Mouse (Mus musculus): ENCODE data around the gene Gpcpd1. TPM values are rescaled to one million over a fixed set of nuclear protein-coding genes. Genes with fewer than 3 reads are reported as not detected.
"Not testable (repeated sequence)": the region's sequence is repeated elsewhere in the genome, so short reads cannot be mapped to it uniquely, and the experiment has no call there.

The Gpcpd1 gene
- polyA plus RNA-seq, 1 experiment: 9.1 TPM

- H3K36me3 ChIP-seq (ENCODE audit: control insufficient read depth): no peaks in the 10 kb centered on the region
- TF ChIP-seq GATA1 (IDR thresholded peaks at IDR 0.05; ENCODE audit: low read length) (no peak), TAL1 (IDR thresholded peaks at IDR 0.05; ENCODE audit: low read length) (no peak)
- no peaks in the 10 kb centered on the region for H3K27me3 ChIP-seq (ENCODE audit: control insufficient read depth)
- H3K9me3 ChIP-seq (ENCODE audit: control insufficient read depth, low read length): no peaks in the 10 kb centered on the region
- H3K4me1 ChIP-seq (ENCODE audit: control insufficient read depth): peaks cover 9% of the 10 kb centered on the region
- H3K4me3 ChIP-seq (replicated peaks): no peak overlapping the region
These were observed 4.6 kb upstream of the Gpcpd1 start for GRCm38 (mm10) chr2:132592126-132592525.

GRCm38 (mm10) chr2:132591579-132591978 lies 4.0 kb upstream of the Gpcpd1 start:
- H3K36me3 ChIP-seq (ENCODE audit: control insufficient read depth); H3K27me3 ChIP-seq (ENCODE audit: control insufficient read depth); H3K4me1 ChIP-seq (ENCODE audit: control insufficient read depth); H3K9me3 ChIP-seq (ENCODE audit: control insufficient read depth, low read length); H3K4me3 ChIP-seq (replicated peaks): not testable (repeated sequence)

GRCm38 (mm10) chr2:132589906-132590538 lies 2.5 kb upstream of the Gpcpd1 start:
- Histone ChIP-seq H3K4me3 (replicated peaks) (no peak overlapping the region), H3K27me3 (ENCODE audit: control insufficient read depth) (no peaks in the 10 kb centered on the region), H3K9me3 (ENCODE audit: control insufficient read depth, low read length) (no peaks in the 10 kb centered on the region), H3K36me3 (ENCODE audit: control insufficient read depth) (no peaks in the 10 kb centered on the region), H3K4me1 (ENCODE audit: control insufficient read depth) (peaks cover 9% of the 10 kb centered on the region)
- no peak for TF ChIP-seq GATA1 (IDR thresholded peaks at IDR 0.05; ENCODE audit: low read length)
- no peak for TF ChIP-seq TAL1 (IDR thresholded peaks at IDR 0.05; ENCODE audit: low read length)

DNA sequence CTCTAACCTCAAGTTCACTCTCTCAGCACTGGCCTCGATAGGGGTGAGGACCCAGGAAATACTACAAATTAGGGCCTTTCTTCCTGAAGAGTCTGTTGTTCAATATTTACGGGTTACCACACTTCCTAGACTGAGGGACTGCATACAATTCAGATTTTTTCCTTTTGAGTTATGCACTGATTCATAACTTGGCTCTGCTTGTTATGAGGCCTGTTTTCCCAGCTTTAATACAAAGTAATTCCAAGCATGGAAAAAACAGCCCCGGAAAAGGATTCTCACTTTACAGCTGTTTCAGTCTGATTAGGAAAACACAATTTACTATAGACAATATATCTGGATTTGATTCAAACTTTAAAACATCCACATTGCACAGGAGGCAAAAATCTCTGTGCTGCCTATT lies 1.5 kb downstream of the Gpcpd1 start:
- no peaks in the 10 kb centered on the region for H3K9me3 ChIP-seq (ENCODE audit: control insufficient read depth, low read length)

DNA sequence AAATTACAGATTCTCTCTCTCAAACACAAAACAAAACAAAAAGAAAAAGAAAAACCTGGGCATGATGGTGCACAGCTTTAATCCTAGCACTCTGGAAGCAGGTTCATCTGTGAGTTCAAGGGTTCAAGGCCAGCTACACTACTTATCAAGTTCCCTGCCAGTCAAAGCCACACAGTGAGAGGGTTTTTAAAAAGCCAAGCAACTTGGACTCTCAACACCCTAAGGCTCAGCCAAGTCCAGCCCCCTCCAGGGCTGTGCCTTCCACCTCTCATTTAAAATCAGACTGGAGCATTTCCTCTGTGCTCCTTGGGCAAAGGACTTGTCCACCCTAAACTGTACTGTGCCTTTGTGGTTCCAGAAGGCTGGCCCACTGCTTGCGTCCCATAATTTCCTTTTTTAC lies 3.3 kb downstream of the Gpcpd1 start:
- H3K4me1 ChIP-seq (ENCODE audit: control insufficient read depth): no peaks in the 10 kb centered on the region; the same call in 1 of the 2 replicates
- no peaks in the 10 kb centered on the region for H3K36me3 ChIP-seq (ENCODE audit: control insufficient read depth)
- no peak overlapping the region for H3K4me3 ChIP-seq (replicated peaks)
- no peaks in the 10 kb centered on the region for H3K9me3 ChIP-seq (ENCODE audit: control insufficient read depth, low read length)
- H3K27me3 ChIP-seq (ENCODE audit: control insufficient read depth): no peaks in the 10 kb centered on the region
- no peak for TF ChIP-seq GATA1 (IDR thresholded peaks at IDR 0.05; ENCODE audit: low read length)
- no peak for TF ChIP-seq TAL1 (IDR thresholded peaks at IDR 0.05; ENCODE audit: low read length)

More for the DNA sequence above, 1.5 kb downstream of the Gpcpd1 start:
- Histone ChIP-seq H3K27me3 (ENCODE audit: control insufficient read depth) (no peaks in the 10 kb centered on the region), H3K36me3 (ENCODE audit: control insufficient read depth) (no peaks in the 10 kb centered on the region), H3K4me3 (replicated peaks) (no peak overlapping the region), H3K4me1 (ENCODE audit: control insufficient read depth) (no peaks in the 10 kb centered on the region)
- TF ChIP-seq GATA1 (IDR thresholded peaks at IDR 0.05; ENCODE audit: low read length) (no peak), TAL1 (IDR thresholded peaks at IDR 0.05; ENCODE audit: low read length) (no peak)

DNA sequence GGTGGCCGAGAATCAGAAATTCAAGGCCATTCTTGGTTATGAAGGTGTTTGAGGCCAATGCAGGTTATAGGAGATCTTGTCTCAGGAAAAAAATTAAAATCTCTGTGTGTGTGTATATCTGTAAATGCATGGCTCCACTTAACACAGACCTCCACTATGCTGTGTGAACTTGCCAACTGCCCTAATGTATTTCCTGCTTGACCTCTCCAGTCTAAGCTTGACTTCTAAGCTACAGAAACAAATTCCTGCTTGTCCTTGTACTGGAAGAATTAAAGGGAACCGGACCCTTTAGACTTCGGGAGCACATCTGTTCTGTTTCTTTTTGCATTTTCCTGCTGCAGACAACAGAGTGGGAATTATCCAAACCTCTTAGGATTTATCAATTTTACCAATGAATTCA lies 4.4 kb downstream of the Gpcpd1 start:
- Histone ChIP-seq H3K9me3 (ENCODE audit: control insufficient read depth, low read length) (no peaks in the 10 kb centered on the region), H3K4me3 (replicated peaks) (no peak overlapping the region), H3K4me1 (ENCODE audit: control insufficient read depth) (peaks cover 7% of the 10 kb centered on the region), H3K27me3 (ENCODE audit: control insufficient read depth) (no peaks in the 10 kb centered on the region), H3K36me3 (ENCODE audit: control insufficient read depth) (no peaks in the 10 kb centered on the region)
- no peak for TF ChIP-seq GATA1 (IDR thresholded peaks at IDR 0.05; ENCODE audit: low read length)

DNA sequence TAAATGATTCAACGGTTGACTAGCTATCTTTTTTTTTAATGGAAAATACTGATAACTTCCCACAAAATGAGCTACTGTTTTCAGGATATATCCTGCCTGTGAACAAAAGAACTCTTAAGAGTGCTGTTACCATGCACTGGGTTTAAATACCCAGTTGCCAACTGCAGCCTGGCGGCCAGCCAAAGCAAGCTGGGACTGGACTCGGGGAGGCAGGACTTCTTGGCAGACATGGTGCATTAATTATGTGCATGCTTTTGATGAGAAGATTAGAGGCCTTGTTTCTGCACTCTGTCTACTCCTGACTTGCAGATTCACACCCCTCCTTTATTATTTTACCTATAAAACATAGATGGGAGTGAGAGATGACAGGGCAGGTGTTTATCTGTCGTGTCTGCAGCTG lies 5.3 kb downstream of the Gpcpd1 start:
- no peaks in the 10 kb centered on the region for H3K9me3 ChIP-seq (ENCODE audit: control insufficient read depth, low read length)
- TF ChIP-seq TAL1 (IDR thresholded peaks at IDR 0.05; ENCODE audit: low read length): no peak
- TF ChIP-seq GATA1 (IDR thresholded peaks at IDR 0.05; ENCODE audit: low read length): no peak
- peaks cover 1% of the 10 kb centered on the region; the same call in 1 of the 2 replicates for H3K36me3 ChIP-seq (ENCODE audit: control insufficient read depth)
- H3K4me3 ChIP-seq (replicated peaks): no peak overlapping the region
- H3K27me3 ChIP-seq (ENCODE audit: control insufficient read depth): no peaks in the 10 kb centered on the region
- peaks cover 8% of the 10 kb centered on the region for H3K4me1 ChIP-seq (ENCODE audit: control insufficient read depth)

- H3K4me1 ChIP-seq (ENCODE audit: control insufficient read depth): peaks cover 22% of the 10 kb centered on the region
- H3K4me3 ChIP-seq (replicated peaks): no peak overlapping the region
- TF ChIP-seq GATA1 (IDR thresholded peaks at IDR 0.05; ENCODE audit: low read length) (no peak), TAL1 (IDR thresholded peaks at IDR 0.05; ENCODE audit: low read length) (no peak)
- H3K27me3 ChIP-seq (ENCODE audit: control insufficient read depth): no peaks in the 10 kb centered on the region
- H3K36me3 ChIP-seq (ENCODE audit: control insufficient read depth): peaks cover 16% of the 10 kb centered on the region
- H3K9me3 ChIP-seq (ENCODE audit: control insufficient read depth, low read length): no peaks in the 10 kb centered on the region
These were observed 7.8 kb downstream of the Gpcpd1 start for GRCm38 (mm10) chr2:132579689-132580088.

DNA sequence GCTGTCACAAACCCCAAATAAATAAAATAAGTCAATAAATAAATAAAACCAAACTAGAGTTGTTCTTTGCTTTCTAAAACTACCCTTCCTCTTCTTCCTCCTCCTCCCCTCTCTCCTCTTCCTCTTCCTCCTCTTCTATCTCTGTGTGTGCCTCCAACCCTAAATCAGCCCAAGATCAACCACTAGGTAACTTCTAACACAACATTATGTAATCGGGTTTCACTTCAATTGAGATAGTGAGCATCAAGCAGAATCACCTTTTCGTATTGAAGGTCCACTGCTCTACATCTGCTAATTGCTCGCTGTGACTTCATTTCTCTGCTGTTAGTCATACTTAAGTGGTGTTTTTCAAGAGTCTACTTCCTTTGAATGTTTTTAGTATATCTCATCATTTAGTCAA lies 8.8 kb downstream of the Gpcpd1 start:
- no peaks in the 10 kb centered on the region for H3K9me3 ChIP-seq (ENCODE audit: control insufficient read depth, low read length)
- H3K27me3 ChIP-seq (ENCODE audit: control insufficient read depth): no peaks in the 10 kb centered on the region
- peaks cover 25% of the 10 kb centered on the region for H3K36me3 ChIP-seq (ENCODE audit: control insufficient read depth)
- peaks cover 28% of the 10 kb centered on the region for H3K4me1 ChIP-seq (ENCODE audit: control insufficient read depth)
- TF ChIP-seq GATA1 (IDR thresholded peaks at IDR 0.05; ENCODE audit: low read length) (no peak), TAL1 (IDR thresholded peaks at IDR 0.05; ENCODE audit: low read length) (no peak)
- peak overlapping the region; percentile 99 for H3K4me3 ChIP-seq (replicated peaks)

- TF ChIP-seq GATA1 (IDR thresholded peaks at IDR 0.05; ENCODE audit: low read length) (no peak), TAL1 (IDR thresholded peaks at IDR 0.05; ENCODE audit: low read length) (no peak)
- H3K27me3 ChIP-seq (ENCODE audit: control insufficient read depth): no peaks in the 10 kb centered on the region
These were observed 9.5 kb downstream of the Gpcpd1 start for GRCm38 (mm10) chr2:132578059-132578458.

More at GRCm38 (mm10) chr2:132578059-132578458, 9.5 kb downstream of the Gpcpd1 start:
- peak overlapping the region; percentile 99 for H3K4me3 ChIP-seq (replicated peaks)
- H3K36me3 ChIP-seq (ENCODE audit: control insufficient read depth): peaks cover 26% of the 10 kb centered on the region
- H3K9me3 ChIP-seq (ENCODE audit: control insufficient read depth, low read length): no peaks in the 10 kb centered on the region
- H3K4me1 ChIP-seq (ENCODE audit: control insufficient read depth): peaks cover 35% of the 10 kb centered on the region

All from erythroblast, embryonic 14.5 days (primary cell).